Mouse (Mus musculus): ENCODE measurements around the gene Adcy2.

GRCm38 (mm10) chr13:68597199-68597598 is 402.1 kb downstream of the Adcy2 start, which contains the start of gene 1700001L19Rik:
- TF ChIP-seq CHD2 (IDR thresholded peaks at IDR 0.05; ENCODE audit: low read depth, low read length) (no peak), MAFK (IDR thresholded peaks at IDR 0.05; ENCODE audit: insufficient read depth, low read depth, low read length) (no peak), ZC3H11A (IDR thresholded peaks at IDR 0.05; ENCODE audit: borderline replicate concordance, low read depth, low read length) (no peak), ZNF384 (IDR thresholded peaks at IDR 0.05; ENCODE audit: low read depth, low read length) (no peak)

Measured in ES-E14 (cell line).